Comparison of ENCODE assay signal across 14 mouse cellular contexts in genomic region chr5:117889571-117889970, GRCm38 (mm10).
DNase-seq lines count a peak whose midpoint lies in the region; ATAC-seq and TF ChIP-seq lines count a peak whose summit lies in the region.
"Had no signal": no experiment of that assay in that cellular context is flagged by ENCODE, and none has a peak within 500 bp of the region (broad histone marks: within the 10 kb centered on the region; RNA-seq: fewer than 3 reads in every experiment).

No protein-coding gene starts in this region.

- H3K9ac ChIP-seq in kidney, embryonic 14.5 days (ENCODE audit: low read depth, low read length): no peak overlapping the region
- no peak overlapping the region for H3K9ac ChIP-seq in liver, embryonic 12.5 days
- H3K9ac ChIP-seq: heart, embryonic 12.5 days; hindbrain, embryonic 15.5 days; limb, embryonic 13.5 days; lung, embryonic 15.5 days; midbrain, embryonic 15.5 days had no signal

- DNase-seq in kidney, adult 18-20 months: peak; percentile 42
- peak; percentile 15 to 26 for DNase-seq in adrenal gland, adult 18-20 months (ENCODE audit: low spot score in 2 of 2)
- DNase-seq in brain, embryonic 14.5 days (ENCODE audit: low read depth): peak; percentile 42
- DNase-seq in fat pad, adult 2 months (ENCODE audit: extremely low read depth, low read depth, low spot score): peak; percentile 16
- no peak for DNase-seq in spleen, adult 12 weeks (ENCODE audit: low spot score)
- no peak for DNase-seq in spleen, postnatal 4 days (ENCODE audit: low spot score in 2 of 2)
- DNase-seq: thymus, postnatal 14 days had no signal

- no peak overlapping the region for H3K4me3 ChIP-seq in kidney, embryonic 14.5 days (ENCODE audit: low read length)
- no peak overlapping the region for H3K4me3 ChIP-seq in liver, embryonic 12.5 days
- H3K4me3 ChIP-seq: heart, embryonic 12.5 days; hindbrain, embryonic 15.5 days; limb, embryonic 13.5 days; lung, embryonic 15.5 days; midbrain, embryonic 15.5 days had no signal

- TF ChIP-seq POLR2A in brain, embryonic 14.5 days (IDR thresholded peaks at IDR 0.05; ENCODE audit: borderline replicate concordance, extremely low read depth, insufficient read depth, insufficient read length, poor library complexity, severe bottlenecking): no peak

- no peaks in the 10 kb centered on the region for H3K9me3 ChIP-seq in kidney, embryonic 14.5 days (ENCODE audit: control insufficient read depth, low read length)
- no peaks in the 10 kb centered on the region for H3K9me3 ChIP-seq in liver, embryonic 12.5 days (replicated peaks)
- H3K9me3 ChIP-seq: heart, embryonic 12.5 days; hindbrain, embryonic 15.5 days; limb, embryonic 13.5 days; lung, embryonic 15.5 days; midbrain, embryonic 15.5 days had no signal

- no peak overlapping the region for H3K4me2 ChIP-seq in kidney, embryonic 14.5 days (replicated peaks; ENCODE audit: low read depth, low read length)
- H3K4me2 ChIP-seq in liver, embryonic 12.5 days: no peak overlapping the region
- H3K4me2 ChIP-seq: heart, embryonic 12.5 days; hindbrain, embryonic 15.5 days; limb, embryonic 13.5 days; lung, embryonic 15.5 days; midbrain, embryonic 15.5 days had no signal

- ATAC-seq in kidney, embryonic 14.5 days (ENCODE audit: low FRiP score, low TSS enrichment): no peak
- no peak for ATAC-seq in liver, embryonic 12.5 days
- ATAC-seq: midbrain, embryonic 15.5 days had no signal

- no peaks in the 10 kb centered on the region for H3K4me1 ChIP-seq in kidney, embryonic 14.5 days (ENCODE audit: control insufficient read depth, insufficient read depth, low read length)
- H3K4me1 ChIP-seq in liver, embryonic 12.5 days: no peaks in the 10 kb centered on the region
- H3K4me1 ChIP-seq: limb, embryonic 13.5 days; midbrain, embryonic 15.5 days had no signal

- no peak overlapping the region for H3K27ac ChIP-seq in kidney, embryonic 14.5 days (ENCODE audit: low read depth, low read length)
- H3K27ac ChIP-seq in liver, embryonic 12.5 days: no peak overlapping the region
- H3K27ac ChIP-seq: hindbrain, embryonic 15.5 days; limb, embryonic 13.5 days; lung, embryonic 15.5 days; midbrain, embryonic 15.5 days had no signal

- 68% methylated on average over 8 of the region's 8 CpGs for WGBS in kidney, embryonic 14.5 days
- WGBS in liver, embryonic 12.5 days (ENCODE audit: insufficient replicate concordance): 59% methylated on average over 8 of the region's 8 CpGs

- no peak for TF ChIP-seq CTCF in brain, embryonic 14.5 days (IDR thresholded peaks at IDR 0.05; ENCODE audit: borderline replicate concordance, extremely low read depth, insufficient read depth, insufficient read length)

- H3K36me3 ChIP-seq in kidney, embryonic 14.5 days (ENCODE audit: control insufficient read depth, insufficient read depth, low read length): no peaks in the 10 kb centered on the region
- H3K36me3 ChIP-seq in liver, embryonic 12.5 days: no peaks in the 10 kb centered on the region
- H3K36me3 ChIP-seq: heart, embryonic 12.5 days; hindbrain, embryonic 15.5 days; limb, embryonic 13.5 days; lung, embryonic 15.5 days; midbrain, embryonic 15.5 days had no signal

- no peaks in the 10 kb centered on the region for H3K27me3 ChIP-seq in kidney, embryonic 14.5 days (ENCODE audit: control insufficient read depth, insufficient read depth, low read length)
- no peaks in the 10 kb centered on the region for H3K27me3 ChIP-seq in liver, embryonic 12.5 days (replicated peaks)
- H3K27me3 ChIP-seq: heart, embryonic 12.5 days; hindbrain, embryonic 15.5 days; limb, embryonic 13.5 days; lung, embryonic 15.5 days; midbrain, embryonic 15.5 days had no signal

Comparison
In these comparisons a context has a peak if more than half of its experiments do, and no peak if none do; other contexts are left out.
1. DNase-seq: peak in kidney, adult 18-20 months (single experiment), adrenal gland, adult 18-20 months (2 of 2), brain, embryonic 14.5 days (single experiment) and fat pad, adult 2 months (single experiment); none in spleen, adult 12 weeks (single experiment) and spleen, postnatal 4 days (0 of 2).